Mouse (Mus musculus) cerebellum, adult 8-10 months (tissue): Measurements from ENCODE around the gene Gpm6b.
A peak's percentile ranks its signal among the peaks of the same experiment; 100 is the strongest.

ENCODE experiments used
- DNase-seq: peaks from one replicate; pipeline ENCODE4 v3.0.0; 2022

Gene Gpm6b

DNA sequence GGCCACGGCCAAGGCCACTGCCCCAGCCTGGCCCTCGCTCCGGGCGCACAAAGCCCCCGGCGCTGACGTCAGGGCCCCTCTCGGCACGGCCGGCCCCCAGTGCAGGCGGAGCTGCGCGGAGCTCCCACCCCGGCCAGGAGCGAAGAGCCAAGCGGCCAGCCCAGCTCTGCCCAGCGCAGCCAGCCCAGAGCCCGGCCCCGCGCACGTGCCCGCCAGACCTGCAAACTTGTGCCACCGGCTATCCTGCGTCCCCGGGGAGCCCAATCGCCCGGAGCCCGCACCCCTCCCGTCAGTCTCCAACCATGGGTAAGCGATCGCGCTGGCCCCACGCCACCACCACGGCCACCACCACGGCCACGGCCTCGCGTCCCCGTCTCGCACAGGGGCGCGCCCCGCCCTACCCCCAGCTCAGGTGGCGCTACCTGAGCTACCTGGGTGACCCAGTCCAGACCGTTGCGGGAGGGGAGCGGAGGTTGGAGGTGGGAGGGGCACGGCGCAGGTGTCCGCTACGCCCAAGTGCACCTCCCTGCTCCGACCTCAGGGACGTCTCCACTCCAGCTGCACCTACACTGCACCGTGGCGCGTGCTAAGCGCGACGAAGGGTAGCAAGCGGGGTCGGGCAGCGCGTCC is at the start of gene Gpm6b:
Gene Gpm6b (plus strand): TSS at position 81 of the 630 bp plus-strand sequence.
- DNase-seq, result peak; percentile 16

DNA sequence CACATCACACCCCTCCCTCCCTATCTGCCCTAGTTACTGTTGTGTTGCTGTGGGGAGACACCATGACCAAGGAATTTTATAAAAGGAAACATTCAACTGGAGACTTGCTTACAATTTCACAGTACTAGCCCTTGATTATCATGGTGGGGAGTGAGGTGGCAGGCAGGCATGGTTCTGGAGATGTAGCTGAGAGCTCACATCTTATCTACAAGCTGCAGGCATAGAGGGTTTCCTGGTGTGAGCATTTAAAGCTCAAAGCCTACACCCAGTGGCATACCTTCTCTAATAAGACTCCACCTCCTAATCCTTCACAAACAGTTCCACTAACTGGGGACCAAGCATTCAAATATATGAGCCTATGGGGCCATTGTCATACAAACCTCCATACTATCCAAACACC is 42.4 kb upstream of the Gpm6b start:
- no peak for DNase-seq

DNA sequence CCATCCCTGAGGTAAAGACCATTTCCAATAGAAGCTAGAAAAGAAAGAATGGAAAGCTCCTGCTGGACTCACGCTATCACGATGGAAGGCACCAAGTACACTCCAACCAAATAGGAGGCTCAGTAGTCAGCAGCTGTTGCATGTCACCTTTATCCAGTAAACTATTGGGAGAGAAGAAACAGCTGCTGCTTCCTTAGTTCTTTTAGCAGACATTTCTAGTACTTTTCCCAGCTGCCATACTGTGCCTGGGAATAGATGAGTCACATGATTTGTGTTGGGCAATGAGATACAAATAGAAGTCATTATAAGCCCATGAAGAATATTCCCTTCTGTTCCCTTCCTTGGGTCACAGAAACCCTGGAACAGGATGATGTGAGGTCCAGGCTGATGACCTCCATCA is 40.4 kb upstream of the Gpm6b start:
- DNase-seq, result no peak

DNA sequence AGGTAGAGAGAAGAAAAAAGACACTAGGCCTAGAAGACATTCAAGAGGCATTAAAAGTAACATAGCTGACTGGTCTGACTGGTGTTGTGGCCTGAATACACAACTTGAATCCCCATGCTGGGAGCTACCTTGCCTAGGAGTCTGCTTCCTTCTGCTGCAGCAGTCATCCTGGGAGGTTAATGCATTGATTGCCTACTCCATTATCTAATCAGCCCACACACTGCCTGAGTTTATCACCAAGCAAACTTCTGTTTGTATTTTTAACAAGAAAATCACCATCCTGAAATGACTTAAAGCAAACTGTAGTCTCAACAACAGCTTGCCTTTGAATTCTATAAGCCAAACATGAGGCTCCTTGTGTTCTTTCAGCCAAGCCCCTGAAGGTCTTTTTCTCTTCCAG is 38.9 kb upstream of the Gpm6b start:
- no peak for DNase-seq

DNA sequence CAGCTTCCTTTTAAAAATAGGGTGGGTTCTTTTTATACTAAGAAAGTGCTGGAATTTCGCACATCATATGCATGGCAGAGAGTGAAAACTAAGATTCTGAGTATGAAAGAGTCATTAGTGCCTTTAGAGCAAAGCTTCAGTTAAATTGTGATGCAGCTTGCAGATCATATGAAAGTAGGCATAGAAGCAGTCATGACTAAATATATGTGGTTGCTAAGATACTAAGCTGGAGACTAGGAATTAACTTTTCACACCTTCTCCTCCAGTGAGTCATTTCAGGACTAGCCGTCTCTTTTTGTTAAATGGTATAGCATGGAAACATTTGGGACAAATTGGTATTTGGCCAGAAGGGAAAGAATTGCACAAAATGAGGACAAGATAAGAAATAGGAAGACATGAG is 24.1 kb upstream of the Gpm6b start:
- no peak for DNase-seq

DNA sequence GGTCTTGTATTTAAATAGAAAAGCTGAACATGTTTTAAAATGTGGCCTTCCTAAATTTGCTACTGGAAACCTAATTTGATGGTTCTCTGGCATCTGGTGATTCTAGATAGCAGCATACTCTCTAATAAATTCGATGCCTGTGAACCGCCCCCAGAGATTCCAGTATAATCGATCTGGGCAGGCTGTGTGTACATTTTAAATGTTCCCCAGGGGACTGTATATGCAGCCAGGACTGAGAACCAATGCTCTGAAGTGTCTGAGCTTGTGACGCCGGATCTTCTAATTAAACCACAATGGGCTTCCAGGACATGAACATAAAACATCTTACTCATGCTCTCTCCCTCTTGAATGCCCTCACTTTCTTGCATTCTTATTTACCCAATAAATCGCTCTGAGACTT is 22.5 kb upstream of the Gpm6b start:
- DNase-seq, result no peak

DNA sequence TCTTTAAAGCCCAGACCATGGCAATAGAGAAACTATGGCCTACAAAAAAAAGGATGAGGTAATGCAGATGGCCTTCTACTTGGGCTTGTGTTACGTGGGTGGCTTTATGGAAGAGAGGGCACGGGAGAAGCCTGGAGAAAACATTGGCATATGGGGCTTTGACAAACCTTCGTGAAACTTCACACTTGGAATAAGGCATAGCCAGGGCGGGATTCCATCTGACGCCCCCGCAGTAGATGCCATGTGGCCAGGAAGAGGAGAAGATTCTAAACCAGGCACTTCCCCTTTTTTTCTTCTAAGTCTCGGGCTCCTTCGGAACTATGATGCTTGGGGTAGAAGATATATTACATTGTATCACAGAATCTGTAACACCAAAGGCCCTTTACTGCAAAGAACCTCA is 22.0 kb upstream of the Gpm6b start:
- no peak for DNase-seq

DNA sequence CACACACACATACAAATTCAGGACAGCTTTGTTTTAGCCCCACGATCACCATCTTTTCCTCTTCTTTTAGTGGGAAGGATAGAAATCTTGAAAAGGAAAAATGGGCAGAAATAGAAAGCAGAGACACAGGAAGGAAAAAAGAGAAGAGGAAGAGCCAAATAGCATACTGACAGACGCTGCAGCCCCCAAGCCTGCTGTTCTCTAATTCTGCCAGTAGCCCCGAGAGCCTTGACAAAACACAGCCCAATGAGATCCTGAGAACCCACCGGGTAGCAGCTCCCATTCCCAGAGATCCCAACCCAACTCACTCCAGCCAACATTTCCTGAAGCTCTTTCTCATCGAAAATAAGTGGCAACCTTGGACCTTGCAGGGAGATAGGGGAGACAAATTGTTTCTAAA is 19.4 kb upstream of the Gpm6b start:
- no peak for DNase-seq

DNA sequence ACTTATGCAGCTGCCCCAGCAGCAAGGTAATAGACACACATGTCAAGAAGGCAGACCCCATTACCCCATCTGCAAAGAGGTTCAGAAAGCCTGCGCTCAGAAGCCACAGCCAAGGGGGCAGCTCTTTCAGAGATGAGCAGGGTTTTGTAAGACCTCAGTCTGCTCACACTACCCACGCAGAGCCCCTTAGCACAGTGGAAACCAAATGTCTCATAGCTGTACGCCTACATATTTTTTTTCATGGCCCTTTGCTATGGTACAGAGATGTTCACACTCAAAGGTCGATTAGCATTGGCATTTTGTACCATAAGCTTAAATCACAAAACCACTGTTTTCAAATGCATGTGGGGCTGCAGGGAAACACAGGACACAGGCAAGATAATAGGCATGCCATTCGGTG is 11.9 kb upstream of the Gpm6b start:
- no peak for DNase-seq

DNA sequence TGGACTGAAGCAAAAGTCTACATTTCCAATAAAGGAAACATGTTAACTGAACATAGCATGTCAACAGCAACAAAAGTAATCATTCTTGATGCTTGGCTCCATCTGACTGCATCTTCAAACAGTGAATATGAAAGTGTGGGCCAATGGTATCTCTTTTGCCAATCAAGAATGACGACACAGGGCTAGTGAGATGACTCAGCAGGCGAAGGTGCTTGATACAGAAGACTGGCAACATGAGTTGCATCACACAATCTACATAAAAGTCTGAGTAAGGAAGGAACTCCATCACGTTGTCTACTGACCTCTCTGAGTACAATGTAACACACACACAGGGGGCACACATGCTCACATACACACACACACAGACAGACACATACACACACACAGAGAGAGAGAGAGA is 9.0 kb upstream of the Gpm6b start:
- no peak for DNase-seq

DNA sequence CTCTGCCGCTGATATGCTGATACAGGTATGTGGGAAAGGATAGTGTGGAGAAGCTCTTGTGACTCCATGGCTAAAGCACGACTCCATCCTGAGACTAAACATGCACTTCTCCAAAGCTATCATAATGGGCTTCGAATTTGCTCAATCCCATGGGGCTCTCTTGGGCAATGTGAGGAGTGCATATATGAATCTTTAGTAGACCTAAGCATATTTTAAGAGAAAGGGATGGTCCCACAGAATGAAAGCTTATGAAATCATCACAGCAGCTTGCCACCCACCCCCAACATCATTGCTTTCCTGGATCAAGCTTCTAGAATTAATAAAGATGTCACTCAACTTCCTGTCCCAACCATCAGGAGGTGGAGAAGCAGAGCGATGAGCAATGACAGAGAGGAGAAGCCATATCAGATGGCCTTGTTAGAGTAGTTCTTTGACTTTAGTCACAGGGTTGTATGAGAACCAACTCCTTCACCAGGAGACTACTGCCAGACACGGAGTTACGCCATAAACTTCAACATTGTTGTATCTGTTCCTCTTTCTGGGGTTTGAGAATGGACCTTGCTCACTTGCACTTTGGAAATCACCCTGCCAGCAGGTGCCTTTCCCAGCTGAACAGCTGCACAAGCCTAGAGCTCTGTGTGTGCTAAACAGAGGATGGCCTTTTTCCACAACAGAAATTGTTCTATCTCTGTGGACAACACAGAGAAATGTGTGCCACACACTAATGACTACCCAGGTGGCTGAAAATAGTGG is 8.0 kb upstream of the Gpm6b start:
- no peak for DNase-seq

DNA sequence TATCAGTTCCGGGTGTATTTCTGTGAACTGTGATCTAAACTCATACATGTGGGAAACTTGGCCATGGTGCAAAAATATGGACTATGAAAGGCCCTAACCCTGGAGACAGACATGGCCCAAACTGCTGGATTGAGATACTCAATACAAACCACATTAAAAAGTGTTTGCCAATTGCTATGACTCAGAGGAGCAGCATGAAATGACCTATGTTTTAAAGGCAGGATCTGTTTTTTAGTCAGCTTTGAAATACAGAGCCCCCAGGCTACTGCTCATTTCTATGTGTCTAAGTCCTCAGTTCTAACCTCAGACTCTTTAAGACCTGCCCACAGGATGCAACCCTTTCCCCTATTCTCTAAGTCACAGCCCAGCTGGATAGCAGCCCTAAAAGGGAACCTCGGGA is 2.6 kb upstream of the Gpm6b start:
- no peak for DNase-seq

DNA sequence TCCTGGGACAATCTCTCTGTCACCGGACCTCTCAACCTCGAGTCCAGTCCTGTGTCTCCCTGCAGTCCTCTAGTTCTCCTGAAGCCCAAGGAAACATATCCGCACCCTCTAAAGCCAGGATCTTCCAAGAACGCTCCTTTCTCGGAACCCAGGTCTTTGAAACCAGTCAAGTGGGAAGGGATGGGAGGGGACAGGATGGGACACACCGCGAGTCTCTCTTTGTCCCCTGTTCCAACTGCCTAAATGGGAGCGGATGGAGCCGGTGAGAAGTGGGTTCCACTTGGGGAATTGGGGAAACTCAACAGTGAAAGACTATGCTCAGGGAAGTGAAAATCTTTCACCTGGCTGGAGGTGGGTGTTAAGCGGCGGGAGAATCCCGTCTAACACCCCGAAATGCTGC is 809 bp downstream of the Gpm6b start:
- DNase-seq, result no peak

DNA sequence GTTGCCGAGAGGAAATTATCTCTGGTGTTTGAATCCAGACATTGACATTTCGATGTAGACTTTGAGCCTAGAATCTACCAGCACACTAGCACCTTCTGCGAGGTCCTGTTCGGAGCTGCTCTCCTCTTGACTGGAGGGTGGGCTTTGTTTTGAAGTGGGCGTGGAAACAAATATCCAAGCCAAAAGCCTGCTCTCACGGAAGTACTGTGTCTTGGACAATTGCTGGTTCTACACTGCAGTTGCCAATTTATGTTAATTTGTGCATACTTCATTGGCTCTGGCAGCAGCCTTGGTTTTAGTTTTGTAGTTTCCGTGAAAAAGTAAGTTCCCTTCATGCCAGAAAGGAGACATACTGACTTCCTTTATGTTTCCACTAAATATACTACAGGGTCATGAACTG is 2.0 kb downstream of the Gpm6b start:
- no peak for DNase-seq

DNA sequence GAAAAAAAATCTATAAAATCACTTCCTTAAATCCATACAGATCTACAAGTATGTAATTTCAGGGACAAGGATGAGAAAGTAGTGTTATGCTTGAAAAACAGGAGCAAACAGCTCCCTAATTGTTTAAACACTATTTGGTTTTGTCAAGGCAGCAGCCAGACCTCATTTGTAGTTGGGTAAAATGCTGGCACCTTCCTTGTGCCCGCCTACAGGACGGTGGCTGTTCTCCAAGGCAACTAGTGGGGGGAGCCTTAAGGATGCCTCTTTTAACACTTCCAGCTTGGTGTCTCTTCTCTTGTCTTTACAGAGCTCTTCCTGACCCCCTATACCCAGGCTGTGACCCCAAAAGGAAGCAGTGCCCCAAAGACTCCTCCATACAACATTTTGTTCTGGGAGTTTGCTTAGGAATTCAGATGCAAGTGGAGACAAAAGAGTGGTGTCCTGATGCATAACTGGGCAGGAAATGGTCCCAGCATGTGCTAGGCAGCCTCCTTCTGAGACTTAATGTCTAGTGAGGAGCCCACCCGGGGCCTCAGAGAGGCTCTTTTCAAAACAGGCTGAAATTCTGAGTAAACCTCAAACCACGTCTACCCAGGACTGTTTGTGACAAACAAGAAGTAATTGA is 4.7 kb downstream of the Gpm6b start:
- DNase-seq, result no peak

DNA sequence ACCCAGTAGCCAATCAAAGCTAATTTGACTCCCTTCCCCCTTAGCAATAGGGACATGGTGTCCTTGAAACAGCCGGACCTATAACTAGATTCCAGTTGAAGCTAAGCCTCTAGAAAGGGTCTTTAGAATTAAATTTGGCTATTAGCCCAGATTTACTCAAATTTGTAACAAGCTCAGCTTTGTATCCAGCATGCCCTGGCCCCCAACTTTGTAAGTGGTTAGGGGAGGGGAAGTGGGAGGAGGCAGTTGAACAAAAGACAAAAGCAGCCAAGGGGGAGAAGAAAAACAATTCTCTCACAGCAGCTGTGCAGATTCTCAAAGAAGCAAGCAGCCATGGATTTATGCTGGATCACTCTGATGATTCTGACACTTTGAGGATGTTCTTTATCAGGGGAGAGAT is 32.8 kb downstream of the Gpm6b start:
- no peak for DNase-seq

DNA sequence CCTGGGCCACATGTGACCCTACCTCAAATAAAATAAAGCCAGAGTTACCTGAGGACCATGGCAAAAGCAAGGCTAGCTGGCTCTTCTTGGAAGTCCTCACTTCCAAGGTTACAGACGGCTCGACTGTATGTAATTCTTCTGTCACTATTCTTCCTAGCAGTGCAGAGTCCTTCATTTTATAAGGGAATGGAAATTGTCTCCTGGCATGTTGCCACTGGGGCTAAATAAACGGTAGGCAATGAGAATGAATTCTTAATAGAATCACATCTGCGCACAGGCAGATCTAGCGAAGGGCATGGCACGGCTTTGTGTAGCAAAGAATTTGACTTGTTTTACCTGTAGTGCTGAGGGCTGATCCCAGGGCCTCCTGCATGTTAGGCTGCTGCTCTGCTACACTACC is 33.9 kb downstream of the Gpm6b start:
- DNase-seq, result no peak

DNA sequence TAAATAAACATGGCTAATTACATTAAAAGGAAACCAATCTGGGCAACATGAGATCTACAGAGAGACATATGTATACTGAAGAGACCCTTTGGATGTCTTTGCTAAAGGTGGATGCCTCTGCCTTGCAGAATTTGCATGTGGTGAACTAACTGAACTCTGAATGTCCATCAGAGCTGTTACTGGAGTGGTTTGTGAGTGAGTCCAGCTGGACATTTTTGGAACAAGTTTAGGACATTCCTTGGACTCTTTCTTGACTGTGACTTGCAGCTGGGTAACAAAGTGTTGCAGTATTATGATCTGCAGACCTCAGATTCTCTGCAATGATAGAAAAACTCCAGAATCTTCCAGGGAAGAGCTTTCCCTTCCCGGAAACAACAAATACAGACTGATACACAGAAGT is 41.1 kb downstream of the Gpm6b start:
- DNase-seq, result no peak

DNA sequence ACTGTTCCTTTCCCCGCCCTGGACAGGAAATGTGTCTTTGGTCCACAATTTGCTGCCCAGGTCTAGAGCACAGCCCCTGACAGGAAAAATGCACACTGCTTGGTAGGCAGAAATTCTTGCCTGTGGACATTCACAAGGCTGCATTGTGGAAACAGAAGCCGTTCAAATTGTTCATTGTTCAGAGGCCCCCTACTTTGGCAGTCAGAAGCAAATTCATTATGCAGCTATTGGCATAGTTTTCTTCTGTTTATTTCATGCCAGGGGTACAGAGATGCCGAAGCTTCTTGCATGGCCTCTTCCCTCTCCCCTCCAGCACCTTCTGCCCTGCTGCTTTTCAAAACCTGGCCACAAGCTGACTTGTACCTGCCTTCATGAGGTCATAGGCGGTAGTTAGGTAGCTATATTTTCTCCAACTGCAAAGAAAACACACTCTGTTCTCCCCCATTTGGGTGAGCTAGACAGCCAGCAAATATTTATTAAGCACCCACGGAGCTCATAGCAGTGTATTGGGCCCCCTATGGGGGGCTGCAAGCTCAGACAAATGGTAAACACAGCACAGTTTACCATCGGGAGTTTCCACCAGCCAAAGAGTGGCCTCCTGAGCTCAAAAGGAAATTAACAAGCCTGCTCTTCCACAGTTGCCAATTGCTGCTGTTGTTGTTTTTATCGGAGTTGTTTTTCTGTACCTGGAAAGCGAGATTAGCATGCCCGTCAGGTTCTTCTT is 48.2 kb downstream of the Gpm6b start:
- peak; percentile 16 for DNase-seq

DNA sequence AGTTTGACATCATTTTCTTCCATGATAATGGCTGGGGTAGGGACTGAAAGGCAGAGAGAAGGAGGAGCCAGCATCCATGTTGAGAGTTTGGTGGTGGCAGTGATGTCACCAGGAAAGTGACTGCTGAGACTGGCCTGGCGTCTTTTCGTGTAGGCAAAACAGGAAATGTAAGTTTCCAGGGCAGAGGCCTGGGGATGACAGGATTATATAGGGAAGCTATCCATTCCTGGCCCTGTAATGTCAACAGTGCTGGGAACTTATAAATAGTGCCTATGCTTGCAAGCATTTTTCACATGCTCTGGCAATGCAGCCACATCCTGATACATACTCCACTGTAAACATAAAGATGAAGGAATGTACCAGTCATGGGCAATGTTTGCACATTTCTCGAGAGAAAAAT is 52.6 kb downstream of the Gpm6b start:
- no peak for DNase-seq

DNA sequence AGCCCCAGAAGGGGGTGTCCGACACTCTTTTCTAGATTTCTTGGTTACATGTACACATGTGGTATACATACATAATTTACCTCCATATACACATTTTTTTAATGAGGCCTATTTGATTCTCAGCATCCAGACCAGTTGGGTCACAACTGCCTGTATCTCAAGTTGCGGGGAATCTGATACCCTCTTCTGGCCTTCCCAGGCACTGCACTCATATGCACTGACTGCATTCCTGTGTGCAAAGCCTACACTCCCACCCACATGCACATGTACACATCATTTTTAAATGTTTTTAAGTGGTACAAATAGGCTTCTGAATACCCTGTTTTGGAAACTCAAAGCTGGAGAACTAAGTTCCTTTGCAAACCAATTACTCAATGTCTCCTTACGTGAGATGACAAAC is 54.8 kb downstream of the Gpm6b start:
- DNase-seq, result no peak

DNA sequence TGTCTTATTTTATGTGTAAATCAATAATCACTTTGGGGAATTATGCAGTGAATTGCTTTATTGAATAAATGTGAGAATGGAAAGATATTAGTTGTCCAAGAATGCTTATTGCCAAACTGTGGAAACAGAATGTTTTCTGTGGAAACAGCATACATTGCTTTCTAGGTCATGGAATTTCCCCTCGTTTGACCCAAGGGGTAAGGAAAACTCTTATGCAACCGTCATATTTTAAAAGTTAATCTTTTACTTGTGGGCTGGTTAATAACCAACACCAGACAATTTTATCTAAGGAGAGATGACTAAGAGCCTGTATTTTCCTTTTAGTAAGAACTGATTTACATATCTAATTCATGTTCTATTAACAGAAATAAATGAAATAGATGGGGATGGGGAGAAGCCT is 64.1 kb downstream of the Gpm6b start:
- DNase-seq, result no peak

DNA sequence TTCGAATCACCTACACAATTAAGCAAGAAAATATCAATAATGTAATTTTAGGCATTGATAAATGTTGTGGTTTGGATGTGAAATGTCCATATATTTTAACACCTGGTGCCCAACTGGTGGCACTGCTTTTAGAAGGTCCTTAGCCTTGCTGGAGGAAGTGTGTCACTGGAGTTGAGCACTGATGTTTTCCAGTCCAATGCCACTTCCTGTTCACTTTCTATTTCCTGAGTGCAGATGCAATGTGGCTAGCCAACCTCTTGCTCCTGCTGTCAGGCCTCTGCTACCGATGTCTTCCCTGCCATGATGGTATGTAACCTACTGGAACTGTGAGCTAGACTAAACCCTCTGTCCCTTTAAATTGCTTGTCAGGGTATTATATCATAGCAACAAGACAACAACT is 65.6 kb downstream of the Gpm6b start:
- DNase-seq, result no peak
